Mouse (Mus musculus) kidney, embryonic 14.5 days (tissue): ENCODE measurements around the gene Crebrf. TPM values are rescaled to one million over a fixed set of nuclear protein-coding genes. Genes with fewer than 3 reads are reported as not detected.

Experiments
- ATAC-seq: fragments of 200-750 bp; cut with Nextera tagmentation; 2 replicates; pipeline ENCODE4 v1.8.0; 2017; ENCODE audit warnings: moderate number of reproducible peaks, mild to moderate bottlenecking, moderate TSS enrichment, moderate library complexity; ENCODE audit not compliant: low FRiP score, low TSS enrichment
- H3K27ac ChIP-seq: fragments of 300-500 bp; sonication (generic); 2 replicates; pipeline ENCODE4 v1.5.1; 2014; ENCODE audit warnings: low read depth, mild to moderate bottlenecking, low read length, moderate library complexity, mixed read lengths
- H3K27me3 ChIP-seq: fragments of 300-500 bp; sonication (generic); 2 replicates; pipeline ENCODE4 v1.6.1; 2014; ENCODE audit warnings: mild to moderate bottlenecking, low read length; ENCODE audit not compliant: control insufficient read depth, insufficient read depth
- H3K36me3 ChIP-seq: fragments of 300-500 bp; sonication (generic); 2 replicates; pipeline ENCODE4 v1.6.1; 2014; ENCODE audit warnings: low read length, mixed read lengths; ENCODE audit not compliant: control insufficient read depth, insufficient read depth
- H3K4me1 ChIP-seq: fragments of 300-500 bp; sonication (generic); 2 replicates; pipeline ENCODE4 v1.6.1; 2014; ENCODE audit warnings: low read length, mixed read lengths; ENCODE audit not compliant: control insufficient read depth, insufficient read depth
- H3K4me2 ChIP-seq: fragments of 300-500 bp; sonication (generic); replicated peaks from 2 replicates; pipeline ENCODE4 v1.6.1; 2014; ENCODE audit warnings: low read depth, mild to moderate bottlenecking, low read length
- H3K4me3 ChIP-seq: fragments of 300-500 bp; sonication (generic); 2 replicates; pipeline ENCODE4 v1.5.1; 2014; ENCODE audit warnings: mild to moderate bottlenecking, low read length
- H3K9ac ChIP-seq: fragments of 300-500 bp; sonication (generic); 2 replicates; pipeline ENCODE4 v1.6.1; 2014; ENCODE audit warnings: low read depth, mild to moderate bottlenecking, low read length, moderate library complexity
- H3K9me3 ChIP-seq: fragments of 300-500 bp; sonication (generic); 2 replicates; pipeline ENCODE4 v1.6.1; 2016; ENCODE audit warnings: low read length; ENCODE audit not compliant: control insufficient read depth
- WGBS: fragments of 180-500 bp; shearing (Covaris S2); extraction: QIAGEN DNeasy Blood & Tissue Kit; methylation state at CpG from one replicate; pipeline ENCODE4 v1.1.7; 2014; 5-methylcytosine and 5-hydroxymethylcytosine counted together
- polyA plus RNA-seq: library from polyadenylated mRNA; unstranded; fragments of >200 nt; fragmentation: Nextera tagmentation; extraction: Ambion mirVana; gene quantifications from 2 replicates; pipeline ENCODE4 v1.2.1, GENCODE M21; 2014

Gene Crebrf
- polyA plus RNA-seq, 1 experiment from 2014 or later, result 10.5 TPM

GRCm38 (mm10) chr17:26791580-26791979, 76.1 kb downstream of the Crebrf start:
- Histone ChIP-seq H3K4me1 (no peaks in the 10 kb centered on the region), H3K9me3 (no peaks in the 10 kb centered on the region), H3K27me3 (no peaks in the 10 kb centered on the region), H3K4me3 (no peak overlapping the region), H3K36me3 (peaks cover 61% of the 10 kb centered on the region), H3K27ac (no peak overlapping the region), H3K9ac (no peak overlapping the region), H3K4me2 (no peak overlapping the region)
- ATAC-seq, result no peak
- WGBS, result 77% methylated on average over 7 of the region's 7 CpGs

- Histone ChIP-seq H3K4me3 (no peak overlapping the region), H3K4me2 (no peak overlapping the region), H3K9me3 (no peaks in the 10 kb centered on the region), H3K9ac (no peak overlapping the region), H3K36me3 (peaks cover 56% of the 10 kb centered on the region), H3K27ac (no peak overlapping the region), H3K27me3 (no peaks in the 10 kb centered on the region), H3K4me1 (no peaks in the 10 kb centered on the region)
- ATAC-seq, result no peak
- 89% methylated on average over 15 of the region's 15 CpGs for WGBS
These were observed 76.6 kb downstream of the Crebrf start for GRCm38 (mm10) chr17:26792096-26792495.

- ATAC-seq, result no peak
- Histone ChIP-seq H3K4me2 (no peak overlapping the region), H3K36me3 (peaks cover 50% of the 10 kb centered on the region), H3K27ac (no peak overlapping the region), H3K4me1 (no peaks in the 10 kb centered on the region), H3K27me3 (no peaks in the 10 kb centered on the region), H3K9me3 (no peaks in the 10 kb centered on the region), H3K9ac (no peak overlapping the region), H3K4me3 (no peak overlapping the region)
- WGBS, result 82% methylated on average over 5 of the region's 5 CpGs
These were observed 77.8 kb downstream of the Crebrf start for GRCm38 (mm10) chr17:26793068-26793765.

GRCm38 (mm10) chr17:26794744-26795143, 79.3 kb downstream of the Crebrf start:
- H3K27ac ChIP-seq, result no peak overlapping the region
- H3K9ac ChIP-seq, result no peak overlapping the region
- 15% methylated on average over 3 of the region's 3 CpGs for WGBS
- H3K27me3 ChIP-seq, result no peaks in the 10 kb centered on the region
- no peak for ATAC-seq
- H3K4me1 ChIP-seq, result no peaks in the 10 kb centered on the region
- H3K4me2 ChIP-seq, result no peak overlapping the region
- peaks cover 36% of the 10 kb centered on the region for H3K36me3 ChIP-seq
- H3K4me3 ChIP-seq, result no peak overlapping the region
- no peaks in the 10 kb centered on the region for H3K9me3 ChIP-seq

- Histone ChIP-seq H3K9me3 (no peaks in the 10 kb centered on the region), H3K36me3 (peaks cover 30% of the 10 kb centered on the region), H3K4me1 (no peaks in the 10 kb centered on the region), H3K9ac (no peak overlapping the region), H3K4me3 (no peak overlapping the region), H3K27me3 (no peaks in the 10 kb centered on the region), H3K27ac (no peak overlapping the region), H3K4me2 (no peak overlapping the region)
- ATAC-seq, result no peak
- WGBS, result 73% methylated on average over 7 of the region's 7 CpGs
These were observed 79.9 kb downstream of the Crebrf start for GRCm38 (mm10) chr17:26795386-26795785.

GRCm38 (mm10) chr17:26797379-26798128, 82.1 kb downstream of the Crebrf start:
- Histone ChIP-seq H3K36me3 (peaks cover 9% of the 10 kb centered on the region), H3K9me3 (no peaks in the 10 kb centered on the region), H3K4me2 (no peak overlapping the region), H3K4me1 (no peaks in the 10 kb centered on the region), H3K27me3 (no peaks in the 10 kb centered on the region), H3K27ac (no peak overlapping the region), H3K9ac (no peak overlapping the region), H3K4me3 (no peak overlapping the region)
- 73% methylated on average over 6 of the region's 6 CpGs for WGBS
- no peak for ATAC-seq

- Histone ChIP-seq H3K9me3 (no peaks in the 10 kb centered on the region), H3K4me3 (no peak overlapping the region), H3K4me1 (no peaks in the 10 kb centered on the region), H3K9ac (no peak overlapping the region), H3K4me2 (no peak overlapping the region), H3K27ac (no peak overlapping the region), H3K27me3 (no peaks in the 10 kb centered on the region), H3K36me3 (no peaks in the 10 kb centered on the region)
- no peak for ATAC-seq
- WGBS, result 83% methylated on average over 3 of the region's 3 CpGs
These were observed 87.4 kb downstream of the Crebrf start for GRCm38 (mm10) chr17:26802886-26803285.

- H3K9me3 ChIP-seq, result no peaks in the 10 kb centered on the region
- WGBS, result 76% methylated on average over 2 of the region's 2 CpGs
- H3K4me1 ChIP-seq, result no peaks in the 10 kb centered on the region
- no peak overlapping the region for H3K27ac ChIP-seq
- H3K36me3 ChIP-seq, result no peaks in the 10 kb centered on the region
- ATAC-seq, result no peak
- no peaks in the 10 kb centered on the region for H3K27me3 ChIP-seq
- H3K4me2 ChIP-seq, result no peak overlapping the region
- H3K9ac ChIP-seq, result no peak overlapping the region
- H3K4me3 ChIP-seq, result no peak overlapping the region
These were observed 97.2 kb downstream of the Crebrf start for GRCm38 (mm10) chr17:26812607-26813006.

- H3K27ac ChIP-seq, result no peak overlapping the region
- H3K4me1 ChIP-seq, result no peaks in the 10 kb centered on the region
- no peaks in the 10 kb centered on the region for H3K9me3 ChIP-seq
- no peak overlapping the region for H3K9ac ChIP-seq
- H3K4me3 ChIP-seq, result no peak overlapping the region
- H3K4me2 ChIP-seq, result no peak overlapping the region
- H3K27me3 ChIP-seq, result no peaks in the 10 kb centered on the region
- whole genome bisulfite sequencing, result 84% methylated on average over 9 of the region's 9 CpGs
- no peaks in the 10 kb centered on the region for H3K36me3 ChIP-seq
- ATAC-seq, result no peak
These were observed 98.0 kb downstream of the Crebrf start for GRCm38 (mm10) chr17:26813497-26813896.
